Mouse (Mus musculus) embryonic stem cell, embryonic (primary cell): ENCODE data around the gene Krtap5-1.
"Not testable (repeated sequence)": the region's sequence is repeated elsewhere in the genome, so short reads cannot be mapped to it uniquely, and the experiment has no call there.

Experiments
- CTCF ChIA-PET, 4 experiments: fragments of 300-600 bp in 2 of 4; fragments of 350-600 bp in 2 of 4; sonication (Branson Sonifier 250); formaldehyde crosslinking; loops; one replicate each; lab custom pipeline; 2022; ENCODE audit warnings: inconsistent platforms in 2 of 4; lab: Charles Lee
- POLR2A ChIA-PET, 4 experiments: fragments of 300-600 bp in 2 of 4; fragments of 350-600 bp in 2 of 4; sonication (Branson Sonifier 250); formaldehyde crosslinking; loops; one replicate each; lab custom pipeline; 2022; ENCODE audit warnings: antibody characterized with exemption in 4 of 4, inconsistent platforms in 1 of 4; lab: Charles Lee

The Krtap5-1 gene

DNA sequence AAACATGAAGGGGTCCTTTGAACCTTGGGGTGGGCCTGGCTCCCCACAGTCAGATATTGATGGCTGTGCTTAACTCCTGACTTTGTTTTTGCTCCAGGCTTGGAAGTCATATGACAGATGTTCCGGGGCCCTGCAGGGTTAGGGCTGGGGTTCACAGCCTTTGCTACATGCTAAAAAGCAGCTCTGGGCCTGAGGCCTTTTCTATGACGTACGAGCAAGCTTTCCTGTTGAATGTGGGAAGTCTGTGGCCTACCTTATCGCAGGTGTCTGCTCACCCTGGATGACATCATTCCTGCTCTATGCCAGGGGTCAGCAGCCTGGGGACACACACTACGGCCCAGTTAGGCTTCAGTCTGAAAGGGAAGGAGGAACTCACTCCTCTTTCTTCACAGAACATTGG lies 20.3 kb upstream of the Krtap5-1 start:
- CTCF ChIA-PET, result interaction anchor here in 2 of 4 experiments (0.7 to 3.3 kb wide), 9 partner anchors 14 to 263 kb away, joined by 3 to 13 read pairs (median 7); partner anchors contain the start of gene Krtap5-4 (in 1 of the 2)
- POLR2A ChIA-PET, result interaction anchor here in 2 of 4 experiments (0.7 to 1.5 kb wide), 6 partner anchors 13 to 294 kb away, joined by 3 to 4 read pairs (median 3); no protein-coding TSS in a partner anchor

DNA sequence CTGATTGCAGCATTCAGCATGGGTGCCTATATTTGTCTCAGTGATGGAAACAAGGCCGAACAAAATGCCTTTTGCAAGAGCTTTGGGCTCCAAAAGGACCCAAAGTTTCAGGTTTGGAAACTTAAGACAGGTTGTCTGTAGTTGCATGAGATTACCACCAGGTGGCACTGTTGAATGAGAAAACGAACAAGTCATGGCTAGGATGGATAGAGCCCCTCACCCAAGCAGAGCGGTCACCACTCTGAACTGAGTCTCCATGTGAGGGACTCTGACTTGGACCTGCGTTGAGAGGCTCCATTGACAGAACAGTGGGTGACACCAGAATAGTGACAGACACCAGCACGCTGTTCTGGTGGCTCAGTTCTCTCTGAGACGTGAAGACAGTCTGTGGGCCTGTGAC lies 19.6 kb upstream of the Krtap5-1 start:
- POLR2A ChIA-PET, result interaction anchor here in 2 of 4 experiments (0.9 to 1.5 kb wide), 6 partner anchors 13 to 287 kb away, joined by 3 read pairs; no protein-coding TSS in a partner anchor

DNA sequence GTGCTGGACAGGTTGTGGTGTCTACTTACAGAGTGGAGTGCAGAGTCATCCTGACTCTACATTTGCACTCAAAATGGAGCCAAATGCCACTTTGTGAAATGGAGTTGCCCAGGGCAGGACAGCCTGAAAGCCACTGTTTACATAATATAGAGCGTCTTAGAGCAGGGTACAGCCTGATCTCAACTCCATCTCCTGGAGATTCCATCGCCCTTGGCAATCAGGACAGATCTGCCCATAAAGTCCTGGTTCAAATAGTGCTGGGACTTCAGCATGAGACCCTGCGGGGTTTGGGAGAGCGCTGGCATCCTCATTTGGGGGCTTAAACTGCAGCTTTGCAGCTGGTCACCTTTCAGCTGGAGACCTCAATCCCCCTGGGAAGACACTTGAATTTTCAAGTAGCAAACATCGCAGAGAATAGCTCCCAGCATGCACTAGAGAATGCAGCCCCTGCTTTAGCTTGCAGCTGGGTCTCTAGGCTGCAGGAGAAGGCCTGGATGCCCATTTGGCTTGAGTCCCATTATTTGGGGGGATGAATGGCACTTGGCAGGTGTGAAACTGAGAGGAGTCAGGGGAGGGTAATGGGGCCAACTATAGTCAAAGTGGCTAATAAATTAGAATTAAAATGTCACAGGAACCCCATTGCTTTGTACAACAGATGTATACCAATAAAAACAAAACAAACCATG lies 17.8 kb upstream of the Krtap5-1 start:
- CTCF ChIA-PET, result interaction anchor here in 3 of 4 experiments (0.6 to 3.2 kb wide), 7 partner anchors 19 to 266 kb away, joined by 3 to 16 read pairs (median 7); no protein-coding TSS in a partner anchor
- POLR2A ChIA-PET, result interaction anchor here in 2 of 4 experiments (0.9 to 1.9 kb wide), 4 partner anchors 33 to 296 kb away, joined by 3 to 4 read pairs (median 3); no protein-coding TSS in a partner anchor

More for the DNA sequence above, 19.6 kb upstream of the Krtap5-1 start:
- CTCF ChIA-PET, result interaction anchor here (0.6 to 3.3 kb wide), 25 partner anchors 9 to 646 kb away, joined by 3 to 16 read pairs (median 4); partner anchors contain the start of gene Krtap5-4 (in 1 of the 4)

DNA sequence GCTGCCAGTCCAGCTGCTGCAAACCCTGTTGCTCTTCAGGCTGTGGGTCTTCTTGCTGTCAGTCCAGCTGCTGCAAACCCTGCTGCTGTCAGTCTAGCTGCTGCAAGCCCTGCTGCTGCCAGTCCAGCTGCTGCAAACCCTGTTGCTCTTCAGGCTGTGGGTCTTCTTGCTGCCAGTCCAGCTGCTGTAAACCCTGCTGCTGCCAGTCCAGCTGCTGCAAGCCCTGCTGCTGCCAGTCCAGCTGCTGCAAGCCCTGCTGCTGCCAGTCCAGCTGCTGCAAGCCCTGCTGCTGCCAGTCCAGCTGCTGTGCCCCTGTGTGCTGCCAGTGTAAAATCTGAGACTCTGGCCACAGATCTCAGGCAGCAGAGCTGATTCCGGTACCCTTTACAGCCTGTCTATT lies 7.0 kb upstream of the Krtap5-1 start:
- CTCF ChIA-PET, result interaction anchor here in 2 of 4 experiments (1.0 kb wide), 3 partner anchors 10 to 19 kb away, joined by 3 read pairs; no protein-coding TSS in a partner anchor
- POLR2A ChIA-PET, result not testable (repeated sequence)

DNA sequence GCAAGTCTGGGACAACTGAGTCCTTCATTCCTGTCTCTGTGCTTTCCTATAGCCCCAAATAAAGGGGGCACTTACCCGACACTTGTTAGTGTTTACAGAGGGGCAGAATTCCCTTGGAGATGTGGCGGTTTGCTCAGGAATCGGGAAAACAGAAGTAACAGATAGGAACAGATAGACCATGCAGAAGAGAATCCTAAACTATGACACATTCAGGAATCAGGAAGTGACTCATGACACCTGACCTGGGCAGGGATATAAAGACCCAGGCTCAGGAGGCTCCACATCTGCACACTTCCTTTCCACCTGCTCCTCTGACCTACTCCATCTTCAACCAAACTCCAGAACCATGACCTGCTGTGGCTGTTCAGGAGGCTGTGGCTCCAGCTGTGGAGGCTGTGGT lies 6.3 kb upstream of the Krtap5-1 start, which contains the start of gene Krtap5-4:
Gene Krtap5-4, plus strand, starts transcription at position 301 of the 400 bp plus-strand sequence.
- POLR2A ChIA-PET, result no interaction called here
- CTCF ChIA-PET, result interaction anchor here in 3 of 4 experiments (0.5 to 1.3 kb wide), 6 partner anchors 10 to 634 kb away, joined by 3 to 6 read pairs (median 3); no protein-coding TSS in a partner anchor

DNA sequence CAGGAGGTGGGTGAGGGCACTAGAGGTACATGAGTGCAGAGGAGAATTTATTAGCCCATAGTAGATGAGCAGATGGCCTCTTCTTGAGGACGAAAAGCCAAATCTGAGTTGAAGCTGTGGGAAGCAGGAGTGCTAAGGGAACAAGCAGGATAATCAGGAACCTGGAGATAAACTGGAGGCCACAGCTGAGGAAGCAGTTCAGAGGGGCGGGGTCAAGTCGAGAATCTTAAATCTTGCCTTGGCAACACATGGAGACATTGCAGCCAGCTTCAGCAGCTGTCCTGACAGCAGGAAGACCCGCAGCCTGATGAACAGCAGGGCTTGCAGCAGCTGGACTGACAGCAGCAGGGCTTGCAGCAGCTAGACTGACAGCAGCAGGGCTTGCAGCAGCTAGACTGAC lies 810 bp downstream of the Krtap5-1 start:
- POLR2A ChIA-PET, result not testable (repeated sequence)
- CTCF ChIA-PET, result interaction anchor here in 3 of 4 experiments (0.7 to 2.3 kb wide), 5 partner anchors 12 to 18 kb away, joined by 3 to 15 read pairs (median 6); no protein-coding TSS in a partner anchor

DNA sequence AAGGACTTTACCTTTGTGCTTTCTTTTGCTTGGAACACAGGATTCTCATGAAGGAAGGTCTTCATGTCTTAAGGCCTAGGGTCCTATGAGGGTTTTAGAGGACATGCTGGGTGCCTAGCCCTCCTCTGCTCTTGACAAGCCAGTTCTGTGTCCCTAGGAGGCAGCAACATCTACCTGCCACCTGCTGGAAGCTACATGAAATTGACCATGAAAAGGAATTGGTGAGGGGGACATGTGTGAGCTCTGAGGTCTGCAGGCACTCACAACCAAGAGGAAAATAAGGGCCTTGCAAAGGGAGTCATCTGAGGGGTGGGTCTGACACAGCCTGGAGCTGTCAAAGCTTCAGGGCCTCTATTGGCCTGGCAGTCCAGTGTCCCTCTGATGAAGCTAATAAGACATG lies 1.5 kb downstream of the Krtap5-1 start:
- CTCF ChIA-PET, result interaction anchor here in 3 of 4 experiments (0.7 to 2.3 kb wide), 5 partner anchors 11 to 19 kb away, joined by 3 to 15 read pairs (median 6); no protein-coding TSS in a partner anchor
- POLR2A ChIA-PET, result no interaction called here

DNA sequence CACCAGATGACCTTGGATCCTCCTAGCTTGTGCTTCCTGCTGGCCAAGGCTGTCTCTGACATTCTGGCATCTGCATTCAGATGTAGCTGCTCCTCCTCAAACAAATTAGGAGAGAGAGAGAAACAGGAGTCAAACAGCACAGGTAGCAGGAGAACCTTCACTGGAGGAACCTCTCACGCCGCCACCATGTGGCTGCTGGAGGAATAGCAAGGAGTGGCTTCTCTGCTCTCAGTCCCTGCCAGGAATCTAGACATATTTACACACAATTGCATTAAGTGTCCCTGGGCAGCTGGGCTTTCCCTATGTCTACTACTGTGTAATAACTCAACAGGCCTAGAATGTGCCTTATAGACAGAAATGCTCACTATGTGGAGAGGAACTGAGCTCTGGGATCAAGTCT lies 3.1 kb downstream of the Krtap5-1 start:
- ChIA-PET CTCF (interaction anchor here (0.6 to 1.7 kb wide), 13 partner anchors 9 to 187 kb away, joined by 3 to 61 read pairs (median 5); no protein-coding TSS in a partner anchor), POLR2A (interaction anchor here in 2 of 4 experiments (0.6 to 0.7 kb wide), 4 partner anchors 16 to 527 kb away, joined by 3 to 11 read pairs (median 4); no protein-coding TSS in a partner anchor)

DNA sequence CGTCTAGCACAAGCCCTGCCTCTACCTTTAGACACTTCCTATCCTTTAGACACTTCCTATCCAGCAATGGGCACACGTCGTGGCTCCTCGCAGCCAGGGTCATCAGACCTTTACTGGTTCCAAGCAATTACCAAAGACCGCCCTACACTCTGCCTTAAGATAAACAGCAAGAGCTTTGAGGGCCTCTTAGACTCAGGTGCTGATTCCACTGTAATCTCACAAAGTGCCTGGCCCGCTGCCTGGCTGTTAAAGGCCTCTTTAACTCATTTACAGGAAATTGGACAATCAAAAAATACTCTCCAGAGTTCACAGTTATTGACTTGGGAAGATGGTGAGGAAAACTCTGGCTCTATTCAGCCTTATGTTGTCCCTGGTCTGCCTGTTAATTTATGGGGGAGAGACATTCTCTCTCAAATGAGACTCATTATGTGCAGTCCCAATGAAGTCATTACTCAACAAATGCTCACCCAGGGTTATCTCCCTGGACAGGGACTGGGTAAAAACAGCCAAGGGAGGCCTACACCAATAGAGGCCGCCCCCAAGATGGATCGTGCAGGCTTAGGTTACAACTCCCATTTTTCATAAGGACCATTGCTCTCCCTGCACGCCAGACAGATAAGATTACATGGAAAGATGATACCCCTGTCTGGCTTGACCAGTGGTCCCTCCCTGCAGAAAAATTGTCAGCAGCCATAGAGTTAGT lies 10.9 kb downstream of the Krtap5-1 start:
- POLR2A ChIA-PET, CTCF ChIA-PET: not testable (repeated sequence)

DNA sequence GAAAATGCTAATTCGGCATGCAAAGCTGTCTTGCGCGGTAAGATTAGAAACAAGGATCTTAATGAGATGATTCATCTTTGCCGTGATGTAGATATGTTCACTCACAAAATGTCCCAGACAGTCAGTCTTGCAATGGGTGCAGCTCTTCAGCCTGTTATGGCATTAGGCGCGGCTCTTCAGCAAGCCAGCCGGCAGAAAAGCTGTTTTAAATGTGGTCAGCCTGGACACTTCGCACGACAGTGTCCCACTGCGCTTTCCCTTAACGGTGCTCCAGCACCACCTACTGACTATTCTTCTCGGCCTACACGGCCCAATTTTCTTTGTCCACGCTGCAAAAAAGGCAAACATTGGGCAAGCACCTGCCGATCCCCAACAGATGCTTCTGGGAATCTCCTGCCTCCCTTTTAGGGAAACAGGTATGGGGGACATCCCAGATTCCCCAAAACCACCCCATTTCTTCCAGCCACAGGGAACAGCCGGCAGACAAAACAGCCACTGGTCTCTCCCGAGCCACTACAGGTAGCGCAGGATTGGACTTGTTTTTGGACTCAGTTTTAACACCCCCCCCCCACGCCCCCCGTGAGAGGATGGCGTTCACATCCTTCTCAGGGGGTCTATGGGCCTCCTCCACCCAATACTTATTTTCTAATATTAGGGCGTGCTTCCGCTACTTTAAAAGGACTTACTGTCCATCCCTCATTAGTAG lies 11.6 kb downstream of the Krtap5-1 start:
- POLR2A ChIA-PET, result interaction anchor here in 2 of 4 experiments (0.7 to 1.8 kb wide), 10 partner anchors 9 to 383 kb away, joined by 3 to 11 read pairs (median 4); partner anchors contain the start of gene Dusp8 (in 1 of the 2)
- CTCF ChIA-PET, result interaction anchor here (0.6 to 2.2 kb wide), 45 partner anchors 8 to 391 kb away, joined by 3 to 18 read pairs (median 4); partner anchors contain the start of gene Gm10153 (in 1 of the 4)

DNA sequence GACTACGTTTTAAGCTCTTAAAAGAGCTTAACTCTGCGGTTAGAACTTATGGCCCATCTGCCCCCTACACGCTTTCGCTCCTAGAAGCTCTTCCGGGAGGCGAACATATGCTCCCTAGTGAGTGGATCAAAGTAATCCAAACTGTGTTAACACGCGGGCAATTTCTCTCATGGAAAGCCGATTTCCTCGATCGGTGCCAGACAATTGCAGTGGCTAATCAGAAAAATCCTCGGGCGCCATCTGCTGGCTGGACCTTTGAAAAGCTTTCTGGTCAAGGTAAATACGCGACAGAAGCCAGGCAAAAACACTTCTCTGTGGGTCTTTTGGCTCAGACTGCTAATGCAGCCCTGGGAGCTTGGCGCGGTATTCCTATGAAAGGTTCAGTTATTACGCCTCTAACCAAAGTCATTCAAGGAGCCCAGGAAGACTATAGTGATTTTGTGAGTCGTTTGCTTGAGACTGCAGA lies 12.3 kb downstream of the Krtap5-1 start:
- ChIA-PET POLR2A (interaction anchor here in 3 of 4 experiments (0.6 to 1.8 kb wide), 16 partner anchors 9 to 382 kb away, joined by 3 to 11 read pairs (median 3); partner anchors contain the start of gene Dusp8 (in 1 of the 3)), CTCF (interaction anchor here (0.6 to 2.2 kb wide), 71 partner anchors 9 to 619 kb away, joined by 3 to 18 read pairs (median 4); partner anchors contain the start of genes Dusp8 (in 1 of the 4) and Gm10153 (in 1 of the 4))

DNA sequence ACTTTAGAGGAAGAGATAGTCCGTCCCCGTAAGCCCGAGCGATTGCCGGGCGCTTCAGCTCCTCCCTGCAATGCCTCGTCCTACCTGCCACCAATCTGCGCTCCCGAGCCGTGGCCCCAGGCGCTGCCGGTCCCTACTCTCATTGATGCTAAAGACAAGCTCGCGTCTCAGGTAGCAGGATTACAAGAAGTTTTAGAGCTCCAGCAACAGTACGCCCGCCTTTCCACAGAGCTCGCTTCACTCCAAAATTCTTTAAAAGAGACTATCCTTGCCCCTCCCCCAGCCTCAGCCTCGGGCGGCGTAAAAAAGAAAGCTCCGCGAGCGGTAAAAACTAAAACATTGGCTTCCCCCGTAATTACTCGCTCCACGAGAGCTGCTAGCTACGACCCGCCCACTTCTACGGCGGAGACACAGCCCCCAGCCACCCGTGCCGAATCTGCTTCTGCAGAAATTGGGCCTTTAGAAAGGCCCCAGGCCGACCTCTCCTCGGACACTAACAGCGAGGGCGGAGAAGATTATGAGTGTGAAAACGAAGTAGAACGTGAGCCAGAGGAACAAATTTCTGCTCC lies 12.8 kb downstream of the Krtap5-1 start:
- ChIA-PET POLR2A (interaction anchor here in 3 of 4 experiments (0.6 to 1.8 kb wide), 16 partner anchors 8 to 382 kb away, joined by 3 to 11 read pairs (median 3); partner anchors contain the start of gene Dusp8 (in 1 of the 3)), CTCF (interaction anchor here (0.6 to 2.2 kb wide), 67 partner anchors 8 to 618 kb away, joined by 3 to 18 read pairs (median 4); partner anchors contain the start of genes Dusp8 (in 1 of the 4) and Gm10153 (in 1 of the 4))

DNA sequence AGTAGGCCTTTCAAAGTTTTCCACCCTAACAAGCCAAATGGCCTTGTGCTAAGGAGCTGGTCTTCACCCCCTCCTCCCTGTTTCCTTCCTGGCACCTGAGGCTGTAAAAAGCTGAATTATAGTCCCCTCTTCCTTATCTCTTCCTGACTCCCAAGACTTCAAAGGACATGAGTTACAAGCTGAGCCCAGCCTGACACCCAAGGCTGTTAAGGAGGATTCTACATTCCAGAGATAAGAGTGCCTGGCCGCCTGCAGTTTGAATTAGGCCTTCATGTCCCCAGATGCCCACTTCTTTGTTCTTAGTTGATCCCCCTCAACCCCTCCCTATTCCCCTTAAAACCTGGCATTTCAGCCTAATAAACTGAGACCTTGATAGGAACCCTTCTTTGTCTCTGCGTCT lies 14.1 kb downstream of the Krtap5-1 start:
- POLR2A ChIA-PET, CTCF ChIA-PET: not testable (repeated sequence)

DNA sequence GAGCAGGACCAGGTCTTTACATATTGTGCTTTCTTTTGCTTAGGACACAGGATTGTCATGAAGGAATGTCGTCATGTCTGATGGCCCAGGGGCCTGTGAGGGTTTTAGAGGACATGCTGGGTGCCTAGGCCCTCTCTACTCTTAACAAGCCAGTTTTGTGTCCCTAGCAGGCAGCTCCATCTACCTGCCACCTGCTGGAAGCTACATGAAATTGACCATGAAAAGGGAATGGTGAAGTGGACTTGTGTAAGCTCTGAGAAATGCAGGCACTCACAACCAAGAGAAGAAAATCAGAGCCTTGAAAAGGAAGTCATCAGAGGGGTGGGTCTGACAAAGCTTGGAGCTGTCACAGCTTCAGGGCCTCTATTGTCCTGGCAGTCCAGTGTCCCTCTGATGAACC lies 17.6 kb downstream of the Krtap5-1 start:
- CTCF ChIA-PET, result interaction anchor here in 1 of 4 experiments (0.8 kb wide), 1 partner anchor 28 kb away, joined by 3 read pairs; no protein-coding TSS in a partner anchor
- POLR2A ChIA-PET, result interaction anchor here in 1 of 4 experiments (1.3 kb wide), 1 partner anchor 24 kb away, joined by 5 read pairs; no protein-coding TSS in a partner anchor

DNA sequence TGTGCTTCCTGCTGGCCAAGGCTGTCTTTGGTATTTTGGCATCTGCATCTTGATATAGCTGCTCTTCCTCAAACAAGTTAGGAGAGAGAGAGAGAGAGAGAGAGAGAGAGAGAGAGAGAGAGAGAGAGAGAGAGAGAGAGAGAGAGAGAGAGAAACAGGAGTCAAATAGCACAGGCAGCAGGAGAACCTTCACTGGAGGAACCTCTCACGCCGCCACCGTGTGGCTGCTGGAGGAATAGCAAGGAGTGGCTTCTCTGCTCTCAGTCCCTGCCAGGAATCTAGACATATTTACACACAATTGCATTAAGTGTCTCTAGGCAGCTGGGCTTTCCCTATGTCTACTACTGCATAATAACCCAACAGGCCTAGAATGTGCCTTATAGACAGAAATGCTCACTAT lies 18.7 kb downstream of the Krtap5-1 start:
- ChIA-PET CTCF (interaction anchor here (0.6 to 2.0 kb wide), 16 partner anchors 10 to 648 kb away, joined by 3 to 61 read pairs (median 5); no protein-coding TSS in a partner anchor), POLR2A (interaction anchor here in 1 of 4 experiments (0.7 kb wide), 1 partner anchor 16 kb away, joined by 6 read pairs; no protein-coding TSS in a partner anchor)

DNA sequence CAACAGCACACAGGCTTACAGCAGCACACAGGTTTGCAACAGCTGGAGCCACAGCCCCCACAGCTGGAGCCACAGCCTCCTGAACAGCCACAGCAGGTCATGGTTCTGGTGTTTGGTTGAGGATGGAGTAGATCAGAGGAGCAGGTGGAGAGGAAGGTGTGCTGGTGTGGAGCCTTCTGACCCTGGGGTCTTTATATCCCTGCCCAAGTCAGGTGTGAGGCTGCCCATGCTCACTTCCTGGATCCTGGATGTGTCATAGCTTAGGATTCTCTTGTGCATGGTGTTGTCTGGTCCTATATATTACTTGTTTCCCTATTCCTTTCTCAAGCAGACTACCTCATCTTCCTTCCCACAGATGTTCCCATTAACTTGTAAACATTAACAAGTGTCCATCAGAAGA lies 22.7 kb downstream of the Krtap5-1 start, which contains the start of gene Gm4559:
Gene Gm4559, minus strand, starts transcription at position 101 of the 400 bp plus-strand sequence.
- CTCF ChIA-PET, result not testable (repeated sequence)

More for the DNA sequence above, 22.7 kb downstream of the Krtap5-1 start, which contains the start of gene Gm4559:
- POLR2A ChIA-PET, result not testable (repeated sequence)
